Mouse (Mus musculus) hindbrain, embryonic 16.5 days (tissue): ENCODE results near the gene Glt1d1. TPM values are rescaled to one million over a fixed set of nuclear protein-coding genes. Genes with fewer than 3 reads are reported as not detected.
"Not testable (repeated sequence)": the region's sequence is repeated elsewhere in the genome, so short reads cannot be mapped to it uniquely, and the experiment has no call there.

Experiments
- ATAC-seq: fragments of 200-750 bp; cut with Nextera tagmentation; 2 replicates; pipeline ENCODE4 v1.8.0; 2017; ENCODE audit warnings: moderate TSS enrichment, moderate library complexity
- H3K27ac ChIP-seq: fragments of 300-500 bp; sonication (generic); 2 replicates; pipeline ENCODE4 v1.5.1; 2014; ENCODE audit warnings: low read depth, mild to moderate bottlenecking, control low read depth, low read length, moderate library complexity
- H3K27me3 ChIP-seq: fragments of 300-500 bp; sonication (generic); replicated peaks from 2 replicates; pipeline ENCODE4 v1.6.1; 2014; ENCODE audit warnings: low read length; ENCODE audit not compliant: control insufficient read depth, insufficient read depth
- H3K36me3 ChIP-seq: fragments of 300-500 bp; sonication (generic); 2 replicates; pipeline ENCODE4 v1.6.1; 2014; ENCODE audit warnings: mild to moderate bottlenecking, low read length, moderate library complexity, mixed read lengths; ENCODE audit not compliant: control insufficient read depth, insufficient read depth
- H3K4me1 ChIP-seq: fragments of 300-500 bp; sonication (generic); 2 replicates; pipeline ENCODE4 v1.6.1; 2014; ENCODE audit warnings: low read depth, low read length; ENCODE audit not compliant: control insufficient read depth, insufficient read depth
- H3K4me2 ChIP-seq: fragments of 300-500 bp; sonication (generic); 2 replicates; pipeline ENCODE4 v1.6.1; 2014; ENCODE audit warnings: mild to moderate bottlenecking, low read length, control low read depth, moderate library complexity
- H3K4me3 ChIP-seq: fragments of 300-500 bp; sonication (generic); 2 replicates; pipeline ENCODE4 v1.5.1; 2014; ENCODE audit warnings: mild to moderate bottlenecking, low read length, control low read depth, moderate library complexity
- H3K9ac ChIP-seq: fragments of 300-500 bp; sonication (generic); 2 replicates; pipeline ENCODE4 v1.6.1; 2014; ENCODE audit warnings: low read depth, mild to moderate bottlenecking, control low read depth, low read length, moderate library complexity
- H3K9me3 ChIP-seq: fragments of 300-500 bp; sonication (generic); 2 replicates; pipeline ENCODE4 v1.6.1; 2014; ENCODE audit warnings: mild to moderate bottlenecking, low read length, moderate library complexity; ENCODE audit not compliant: control insufficient read depth
- WGBS: fragments of 180-500 bp; shearing (Covaris S2); extraction: QIAGEN DNeasy Blood & Tissue Kit; methylation state at CpG from one replicate; pipeline ENCODE4 v1.1.7; 2014; 5-methylcytosine and 5-hydroxymethylcytosine counted together
- polyA plus RNA-seq: library from polyadenylated mRNA; unstranded; fragments of >200 nt; fragmentation: Nextera tagmentation; extraction: Ambion mirVana; gene quantifications from 2 replicates; pipeline ENCODE4 v1.2.1, GENCODE M21; 2015

The Glt1d1 gene
- polyA plus RNA-seq, 1 experiment from 2014 or later = 1.5 TPM

- Histone ChIP-seq H3K9me3 (no peaks in the 10 kb centered on the region), H3K27me3 (no peaks in the 10 kb centered on the region), H3K9ac (no peak overlapping the region), H3K4me3 (no peak overlapping the region), H3K36me3 (no peaks in the 10 kb centered on the region), H3K4me2 (no peak overlapping the region), H3K4me1 (no peaks in the 10 kb centered on the region), H3K27ac (no peak overlapping the region)
- WGBS = 50% methylated on average over 16 of the region's 16 CpGs
- no peak for ATAC-seq
Observed at GRCm38 (mm10) chr5:127741331-127741730, 109.3 kb downstream of the Glt1d1 start.

GRCm38 (mm10) chr5:127749540-127749939 lies 117.5 kb downstream of the Glt1d1 start:
- not testable (repeated sequence) for H3K9ac ChIP-seq, H3K9me3 ChIP-seq, H3K36me3 ChIP-seq, H3K4me1 ChIP-seq, ATAC-seq, H3K4me3 ChIP-seq, H3K4me2 ChIP-seq, H3K27ac ChIP-seq, H3K27me3 ChIP-seq
- 90% methylated on average over 3 of the region's 3 CpGs for WGBS

- H3K36me3 ChIP-seq = no peaks in the 10 kb centered on the region
- no peak overlapping the region for H3K9ac ChIP-seq
- no peaks in the 10 kb centered on the region for H3K9me3 ChIP-seq
- 27% methylated on average over 20 of the region's 20 CpGs for WGBS
- H3K27ac ChIP-seq = no peak overlapping the region
- H3K27me3 ChIP-seq = no peaks in the 10 kb centered on the region
- no peak overlapping the region for H3K4me3 ChIP-seq
- H3K4me2 ChIP-seq = peak overlapping the region; percentile 20
- peaks cover 3% of the 10 kb centered on the region for H3K4me1 ChIP-seq
- peak; percentile 56; the same call in 1 of the 2 replicates for ATAC-seq
Observed at GRCm38 (mm10) chr5:127751262-127751975, 119.4 kb downstream of the Glt1d1 start.

- WGBS = 54% methylated on average over 4 of the region's 4 CpGs
- no peak for ATAC-seq
- no peaks in the 10 kb centered on the region for H3K36me3 ChIP-seq
Observed at GRCm38 (mm10) chr5:127755594-127755993, 123.5 kb downstream of the Glt1d1 start.

GRCm38 (mm10) chr5:127756011-127756410 lies 123.9 kb downstream of the Glt1d1 start:
- Histone ChIP-seq H3K4me3 (no peak overlapping the region), H3K4me2 (no peak overlapping the region), H3K27ac (no peak overlapping the region), H3K36me3 (no peaks in the 10 kb centered on the region), H3K27me3 (no peaks in the 10 kb centered on the region), H3K9ac (no peak overlapping the region), H3K4me1 (peaks cover 2% of the 10 kb centered on the region), H3K9me3 (no peaks in the 10 kb centered on the region)
- 84% methylated on average over 3 of the region's 3 CpGs for WGBS
- ATAC-seq = no peak

More at GRCm38 (mm10) chr5:127755594-127755993, 123.5 kb downstream of the Glt1d1 start:
- H3K4me3 ChIP-seq = no peak overlapping the region
- no peaks in the 10 kb centered on the region for H3K27me3 ChIP-seq
- no peak overlapping the region for H3K4me2 ChIP-seq
- H3K27ac ChIP-seq = no peak overlapping the region
- H3K9me3 ChIP-seq = no peaks in the 10 kb centered on the region
- no peak overlapping the region for H3K9ac ChIP-seq
- peaks cover 3% of the 10 kb centered on the region for H3K4me1 ChIP-seq

- WGBS = 87% methylated on average over 4 of the region's 4 CpGs
- no peak for ATAC-seq
- no peaks in the 10 kb centered on the region for H3K36me3 ChIP-seq
Observed at GRCm38 (mm10) chr5:127756671-127757423, 124.8 kb downstream of the Glt1d1 start.

GRCm38 (mm10) chr5:127758576-127758975 lies 126.5 kb downstream of the Glt1d1 start:
- no peak overlapping the region for H3K27ac ChIP-seq
- H3K36me3 ChIP-seq = no peaks in the 10 kb centered on the region
- H3K4me1 ChIP-seq = no peaks in the 10 kb centered on the region
- no peak overlapping the region for H3K9ac ChIP-seq
- no peak overlapping the region for H3K4me2 ChIP-seq
- ATAC-seq = no peak
- H3K4me3 ChIP-seq = no peak overlapping the region
- 69% methylated on average over 4 of the region's 4 CpGs for WGBS
- H3K9me3 ChIP-seq = no peaks in the 10 kb centered on the region
- no peaks in the 10 kb centered on the region for H3K27me3 ChIP-seq

More at GRCm38 (mm10) chr5:127756671-127757423, 124.8 kb downstream of the Glt1d1 start:
- H3K27ac ChIP-seq = no peak overlapping the region
- no peak overlapping the region for H3K4me3 ChIP-seq
- H3K27me3 ChIP-seq = no peaks in the 10 kb centered on the region
- no peaks in the 10 kb centered on the region for H3K9me3 ChIP-seq
- no peak overlapping the region for H3K4me2 ChIP-seq
- no peak overlapping the region for H3K9ac ChIP-seq
- no peaks in the 10 kb centered on the region; the same call in 1 of the 2 replicates for H3K4me1 ChIP-seq

Other genes starting within 250 kb of the Glt1d1 start
- 29.1 and 29.6 TPM in 2 replicates for gene Slc15a4, start 635 bp downstream of the Glt1d1 start, polyA plus RNA-seq